Mouse (Mus musculus) brain, adult 2 months (tissue): ENCODE measurements at regions not wholly inside any gene's neighbourhood (a gene's known extent, or its start where the extent isn't known, plus 50 kb on each side); places are given as distances from the start of the nearest gene placed in this dataset.
A peak's percentile ranks its signal among the peaks of the same experiment; 100 is the strongest.

Source experiments
- DNase-seq: peaks from one replicate; pipeline ENCODE4 v3.0.0; 2011; ENCODE audit warnings: low read depth, low spot score

DNA sequence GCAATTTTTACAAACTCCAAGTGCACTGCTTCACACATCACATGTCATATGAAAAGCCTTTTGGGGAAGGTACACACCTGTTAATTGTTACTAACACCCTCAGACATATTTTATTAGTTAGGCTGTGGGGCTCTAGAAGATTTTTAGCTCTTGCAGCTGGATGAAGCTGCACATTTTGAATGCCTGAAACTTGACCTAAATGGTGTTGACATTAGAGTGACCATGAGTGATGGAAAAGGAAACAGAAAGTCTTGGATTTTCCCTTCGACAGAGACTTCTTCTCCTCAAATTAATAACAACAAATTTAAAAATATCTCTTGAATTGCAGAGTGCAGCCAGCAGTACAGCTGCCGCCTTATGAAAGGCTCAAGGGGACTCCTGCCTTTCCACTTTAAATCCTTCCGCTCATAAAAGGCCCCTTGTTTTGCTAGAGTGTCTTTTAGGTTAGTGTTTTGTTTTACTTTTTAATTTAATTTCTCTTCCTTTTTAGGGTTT is 259.7 kb downstream of the Trim52 start:
- DNase-seq, result no peak

GRCm38 (mm10) chr14:106373451-106373850 is 267.5 kb downstream of the Trim52 start:
- DNase-seq, result no peak

DNA sequence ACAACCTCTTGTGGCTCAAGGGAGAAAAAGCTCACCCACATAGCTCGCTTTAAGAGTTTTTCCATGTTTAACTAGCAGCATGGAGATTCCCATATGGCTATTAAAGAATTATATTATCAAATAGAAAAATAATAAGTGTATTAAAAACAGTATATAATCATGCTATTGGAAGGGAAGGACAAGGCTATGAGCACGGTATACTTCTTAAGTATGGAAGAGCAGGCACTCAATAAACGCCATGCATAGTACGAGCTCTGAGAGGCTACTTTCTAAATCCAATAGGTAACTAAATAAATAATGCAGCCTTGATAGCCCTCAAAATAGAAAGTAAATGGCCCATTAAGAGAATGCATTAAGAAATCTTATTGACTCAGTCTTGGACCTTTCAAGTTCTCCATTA is 273.6 kb downstream of the Trim52 start:
- DNase-seq, result no peak

DNA sequence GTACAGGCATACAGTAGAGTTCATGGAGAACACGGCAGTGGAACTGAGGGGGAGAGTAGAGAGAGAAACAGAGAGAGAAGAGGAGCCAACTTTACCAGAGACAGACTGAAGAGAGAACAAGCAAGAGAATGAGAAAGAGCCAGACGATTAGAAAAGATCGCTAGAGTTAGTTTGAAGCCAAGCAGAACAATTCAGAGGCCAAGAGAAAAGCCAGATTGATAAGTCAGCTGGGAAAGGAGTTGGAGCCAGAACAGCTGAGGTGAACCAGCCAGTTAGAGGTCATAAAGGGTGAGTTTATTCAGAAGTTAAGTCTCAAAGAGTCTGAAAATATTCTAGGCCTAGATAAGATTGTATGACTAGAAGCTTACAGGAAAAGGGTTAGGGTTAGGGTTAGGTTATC is 281.7 kb downstream of the Trim52 start:
- no peak for DNase-seq

GRCm38 (mm10) chr14:106390546-106390945 is 284.5 kb downstream of the Trim52 start:
- peak; percentile 26 for DNase-seq

- no peak for DNase-seq
These were observed 288.0 kb downstream of the Trim52 start for GRCm38 (mm10) chr14:106393978-106394377.

- DNase-seq, result peak; percentile 6
These were observed 307.0 kb downstream of the Trim52 start for GRCm38 (mm10) chr14:106412917-106413558.

GRCm38 (mm10) chr14:106424714-106425113 is 318.7 kb downstream of the Trim52 start:
- DNase-seq, result peak; percentile 1

DNA sequence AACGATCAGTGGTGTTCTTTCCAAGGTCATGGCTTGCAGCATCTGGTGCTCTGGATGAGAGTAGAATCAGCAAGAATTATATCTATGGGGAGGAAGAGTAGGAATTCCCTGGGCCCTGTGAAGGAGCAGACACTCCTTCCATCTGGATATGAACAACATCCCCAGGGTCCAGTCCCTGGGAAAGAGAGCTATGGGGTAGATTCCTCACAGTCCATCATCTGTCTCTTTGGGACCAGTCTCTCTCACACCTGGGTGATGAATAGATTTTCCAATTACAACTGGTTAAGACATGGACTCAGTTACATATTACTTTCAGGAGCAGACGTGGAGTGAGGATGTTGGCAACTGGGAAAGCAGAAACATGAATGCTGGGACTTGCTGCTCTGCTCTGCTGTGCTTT is 322.6 kb downstream of the Trim52 start:
- no peak for DNase-seq

DNA sequence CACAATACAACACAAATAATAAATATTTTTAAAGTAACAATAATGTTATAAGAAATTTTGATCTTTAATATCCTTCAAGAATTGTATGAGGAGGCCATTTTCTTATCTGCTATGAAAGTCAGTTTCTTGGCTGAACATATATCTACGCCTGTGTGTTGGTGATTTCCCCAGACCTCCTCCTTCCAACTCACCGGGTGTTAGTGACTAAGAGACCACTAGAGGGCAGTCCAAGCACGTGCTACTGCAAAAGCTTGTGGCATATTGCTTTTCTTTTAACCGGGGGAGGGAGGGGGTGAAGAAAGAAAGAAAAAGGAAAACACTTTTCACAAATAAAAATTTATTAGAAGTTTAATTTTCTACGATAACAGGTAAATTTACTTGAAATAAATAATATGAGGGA is 333.3 kb downstream of the Trim52 start:
- peak; percentile 82 for DNase-seq

DNA sequence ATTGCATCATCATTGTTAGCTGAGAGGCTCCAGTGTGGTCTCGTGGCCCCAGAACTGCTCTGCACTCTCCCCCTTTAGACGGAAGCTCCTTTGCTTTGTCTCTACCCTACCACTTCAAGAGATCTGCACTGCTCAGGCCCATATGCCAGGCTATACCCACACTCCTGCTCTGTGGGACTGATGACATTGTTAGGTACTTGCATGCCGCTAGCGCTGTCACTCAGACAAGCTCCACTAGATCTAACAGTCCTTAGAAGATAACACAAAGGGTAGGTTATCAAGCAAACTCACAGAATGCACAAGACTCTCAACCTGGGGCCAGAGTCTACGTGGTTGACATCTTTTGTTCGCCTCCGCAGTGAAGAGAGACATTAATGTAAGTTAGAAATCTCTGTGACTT is 383.1 kb downstream of the Trim52 start:
- no peak for DNase-seq

DNA sequence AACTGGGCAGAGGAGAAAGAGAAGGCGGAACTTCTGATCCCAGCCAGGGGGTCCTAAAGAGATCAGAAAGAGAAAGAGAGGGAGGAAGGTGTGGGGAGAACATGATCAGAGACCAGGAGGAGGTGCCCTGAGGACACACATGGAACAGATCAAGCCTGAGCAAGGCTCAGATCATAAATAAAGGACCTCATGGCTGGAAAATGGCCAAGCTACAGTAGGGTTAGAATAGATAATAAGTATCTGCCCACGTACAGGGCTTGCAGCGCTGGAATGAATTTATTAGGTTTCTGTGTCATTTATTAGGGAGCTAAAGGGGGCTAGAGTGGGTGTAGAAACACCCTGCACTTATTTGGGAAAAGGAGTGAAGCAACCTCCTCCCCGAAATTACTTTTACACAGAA is 385.4 kb downstream of the Trim52 start:
- DNase-seq, result no peak

- DNase-seq, result peak; percentile 76
These were observed 394.5 kb downstream of the Trim52 start for GRCm38 (mm10) chr14:106500344-106501135.

GRCm38 (mm10) chr14:106506921-106507320 is 400.9 kb downstream of the Trim52 start:
- peak; percentile 90 for DNase-seq

- no peak for DNase-seq
These were observed 412.8 kb downstream of the Trim52 start for GRCm38 (mm10) chr14:106518552-106519358.

GRCm38 (mm10) chr14:106520808-106521207 is 414.8 kb downstream of the Trim52 start:
- no peak for DNase-seq

GRCm38 (mm10) chr14:106550150-106550549 is 444.2 kb downstream of the Trim52 start:
- DNase-seq, result no peak

DNA sequence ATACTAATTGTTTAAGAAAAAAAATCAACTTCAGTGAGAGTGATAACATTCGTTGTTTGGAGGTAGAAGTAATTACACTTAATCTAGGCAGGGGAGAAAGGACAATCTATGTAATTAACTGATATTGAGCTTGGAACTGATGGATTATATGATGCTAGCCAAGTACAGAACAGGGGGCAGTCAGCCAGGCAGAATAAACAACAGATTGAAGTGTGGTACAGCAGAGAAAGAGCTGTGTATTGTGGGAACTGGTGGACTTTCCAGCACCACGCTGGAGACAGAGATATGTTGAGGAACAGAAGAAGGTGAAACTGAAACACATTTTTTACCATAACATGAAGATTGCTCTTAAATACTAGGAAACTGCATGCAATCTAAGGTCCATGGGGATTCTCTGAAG is 473.3 kb downstream of the Trim52 start:
- peak; percentile 7 for DNase-seq

DNA sequence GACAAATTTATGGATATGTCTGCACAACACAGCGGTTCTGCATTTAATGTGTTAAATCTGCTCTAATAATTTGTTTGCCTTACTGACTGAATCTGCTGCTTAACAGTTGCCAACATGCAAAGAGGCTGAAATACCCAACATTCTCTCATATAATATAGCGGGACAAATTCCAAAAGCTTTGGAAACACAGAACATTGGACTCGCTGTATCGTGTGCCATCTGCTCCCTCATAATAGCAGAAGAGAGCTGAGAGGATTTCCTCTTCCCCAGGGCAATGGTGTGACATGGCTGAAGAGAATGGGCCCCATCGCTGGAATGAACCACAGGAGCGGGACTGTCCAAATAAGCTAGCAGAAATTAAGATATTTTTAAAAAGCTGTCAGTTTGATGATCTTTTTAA is 475.9 kb downstream of the Trim52 start:
- peak; percentile 39 for DNase-seq

DNA sequence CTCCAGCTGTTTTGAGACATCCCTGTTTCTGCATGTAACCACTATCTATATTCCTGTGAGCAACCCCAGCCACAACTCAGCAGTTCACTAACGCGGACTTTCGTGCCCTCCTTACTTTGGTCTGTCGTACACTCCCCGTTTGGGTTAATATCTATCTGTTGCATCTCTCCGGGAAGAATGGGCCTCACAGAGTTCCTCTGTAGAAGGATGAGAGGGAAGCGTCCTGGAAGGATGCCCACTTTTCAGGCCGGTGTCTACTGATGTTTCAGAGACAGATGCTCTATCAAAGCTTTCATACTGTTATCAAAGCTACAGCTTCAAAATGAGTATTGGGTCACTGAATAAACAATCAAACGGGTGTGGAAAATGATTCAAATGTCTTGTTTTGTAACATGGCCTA is 487.4 kb downstream of the Trim52 start:
- peak; percentile 20 for DNase-seq

DNA sequence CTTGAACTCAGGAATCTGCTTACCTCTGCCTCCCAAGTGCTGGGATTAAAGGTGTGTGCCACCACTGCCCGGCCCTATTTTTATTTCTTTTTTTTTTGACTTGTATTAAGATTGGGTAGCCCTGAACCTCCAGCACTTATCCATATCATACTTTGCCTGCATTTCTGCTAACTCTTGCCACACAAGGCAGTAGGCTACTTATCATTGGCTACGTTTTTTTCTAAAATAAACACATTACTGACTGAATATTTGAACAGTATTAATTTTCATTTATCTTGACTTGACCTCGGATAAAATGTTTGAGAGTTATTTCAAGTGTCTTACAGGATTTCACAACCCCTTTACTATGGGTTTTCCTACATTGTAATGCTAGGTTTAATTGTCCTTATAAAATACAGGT is 488.0 kb downstream of the Trim52 start:
- DNase-seq, result no peak

- peak; percentile 43 for DNase-seq
These were observed 501.0 kb downstream of the Trim52 start for GRCm38 (mm10) chr14:106607041-106607440.
